Mouse (Mus musculus) liver, embryonic 12.5 days (tissue): ENCODE results near the gene St3gal3. TPM values are rescaled to one million over a fixed set of nuclear protein-coding genes. Genes with fewer than 3 reads are reported as not detected.

ENCODE experiments used
- ATAC-seq: fragments of 200-750 bp; cut with Nextera tagmentation; 2 replicates; pipeline ENCODE4 v1.8.0; 2017; ENCODE audit warnings: moderate number of reproducible peaks, mild to moderate bottlenecking, moderate library complexity
- H3K27ac ChIP-seq: fragments of 300-500 bp; sonication (generic); 2 replicates; pipeline ENCODE4 v1.5.1; 2016; ENCODE audit warnings: mild to moderate bottlenecking
- H3K27me3 ChIP-seq: fragments of 300-500 bp; sonication (generic); replicated peaks from 2 replicates; pipeline ENCODE4 v1.6.1; 2016; ENCODE audit warnings: mild to moderate bottlenecking, moderate library complexity
- H3K36me3 ChIP-seq: fragments of 300-500 bp; sonication (generic); 2 replicates; pipeline ENCODE4 v1.6.1; 2016; ENCODE audit warnings: mild to moderate bottlenecking, moderate library complexity
- H3K4me1 ChIP-seq: fragments of 300-500 bp; sonication (generic); 2 replicates; pipeline ENCODE4 v1.6.1; 2016
- H3K4me2 ChIP-seq: fragments of 300-500 bp; sonication (generic); 2 replicates; pipeline ENCODE4 v1.6.1; 2016; ENCODE audit warnings: mild to moderate bottlenecking, moderate library complexity
- H3K4me3 ChIP-seq: fragments of 300-500 bp; sonication (generic); 2 replicates; pipeline ENCODE4 v1.5.1; 2016; ENCODE audit warnings: mild to moderate bottlenecking, moderate library complexity
- H3K9ac ChIP-seq: fragments of 300-500 bp; sonication (generic); 2 replicates; pipeline ENCODE4 v1.6.1; 2016; ENCODE audit warnings: mild to moderate bottlenecking, moderate library complexity
- H3K9me3 ChIP-seq: fragments of 300-500 bp; sonication (generic); replicated peaks from 2 replicates; pipeline ENCODE4 v1.6.1; 2016; ENCODE audit warnings: mild to moderate bottlenecking, moderate library complexity
- WGBS: fragments of 180-500 bp; shearing (Covaris S2); methylation state at CpG from one replicate; pipeline ENCODE4 v1.1.7; 2016; ENCODE audit not compliant: insufficient replicate concordance; 5-methylcytosine and 5-hydroxymethylcytosine counted together
- polyA plus RNA-seq: library from polyadenylated mRNA; unstranded; fragments of >200 nt; fragmentation: Nextera tagmentation; extraction: Ambion mirVana; gene quantifications from 2 replicates; pipeline ENCODE4 v1.2.1, GENCODE M21; 2016

The St3gal3 gene
- polyA plus RNA-seq, 1 experiment from 2014 or later: 2.9 TPM

- peak; percentile 55; the same call in 1 of the 2 replicates for ATAC-seq
- 57% methylated on average over 9 of the region's 9 CpGs for WGBS
- Histone ChIP-seq H3K4me1 (peaks cover 29% of the 10 kb centered on the region), H3K36me3 (no peaks in the 10 kb centered on the region), H3K4me3 (no peak overlapping the region), H3K27me3 (no peaks in the 10 kb centered on the region), H3K4me2 (no peak overlapping the region), H3K27ac (peak overlapping the region; percentile 17; the same call in 1 of the 2 replicates), H3K9me3 (no peaks in the 10 kb centered on the region), H3K9ac (peak overlapping the region; percentile 1; the same call in 1 of the 2 replicates)
Observed at GRCm38 (mm10) chr4:118061809-118062463, 72.8 kb downstream of the St3gal3 start.

GRCm38 (mm10) chr4:118060915-118061530 lies 73.7 kb downstream of the St3gal3 start:
- H3K27me3 ChIP-seq: no peaks in the 10 kb centered on the region
- H3K9me3 ChIP-seq: no peaks in the 10 kb centered on the region
- H3K9ac ChIP-seq: no peak overlapping the region
- 79% methylated on average over 13 of the region's 13 CpGs for WGBS
- ATAC-seq: no peak
- H3K4me2 ChIP-seq: no peak overlapping the region
- H3K4me3 ChIP-seq: no peak overlapping the region
- no peak overlapping the region for H3K27ac ChIP-seq
- H3K36me3 ChIP-seq: no peaks in the 10 kb centered on the region
- peaks cover 29% of the 10 kb centered on the region for H3K4me1 ChIP-seq

GRCm38 (mm10) chr4:118059816-118060475 lies 74.8 kb downstream of the St3gal3 start:
- peaks cover 29% of the 10 kb centered on the region for H3K4me1 ChIP-seq
- H3K4me2 ChIP-seq: no peak overlapping the region
- H3K9me3 ChIP-seq: no peaks in the 10 kb centered on the region
- H3K27ac ChIP-seq: no peak overlapping the region
- no peaks in the 10 kb centered on the region for H3K27me3 ChIP-seq
- H3K4me3 ChIP-seq: no peak overlapping the region
- no peaks in the 10 kb centered on the region for H3K36me3 ChIP-seq
- WGBS: 62% methylated on average over 11 of the region's 11 CpGs
- ATAC-seq: no peak
- H3K9ac ChIP-seq: no peak overlapping the region

GRCm38 (mm10) chr4:118058116-118058677 lies 76.5 kb downstream of the St3gal3 start:
- WGBS: 76% methylated on average over 12 of the region's 12 CpGs
- ATAC-seq: no peak
- Histone ChIP-seq H3K27me3 (no peaks in the 10 kb centered on the region), H3K4me2 (no peak overlapping the region), H3K27ac (no peak overlapping the region), H3K36me3 (no peaks in the 10 kb centered on the region), H3K4me1 (peaks cover 29% of the 10 kb centered on the region), H3K9me3 (no peaks in the 10 kb centered on the region), H3K4me3 (no peak overlapping the region), H3K9ac (no peak overlapping the region)

- no peak for ATAC-seq
- Histone ChIP-seq H3K27me3 (no peaks in the 10 kb centered on the region), H3K4me3 (no peak overlapping the region), H3K36me3 (no peaks in the 10 kb centered on the region), H3K27ac (no peak overlapping the region), H3K4me2 (no peak overlapping the region), H3K9ac (no peak overlapping the region), H3K4me1 (peaks cover 20% of the 10 kb centered on the region), H3K9me3 (no peaks in the 10 kb centered on the region)
- 66% methylated on average over 2 of the region's 2 CpGs for WGBS
Observed at GRCm38 (mm10) chr4:118057076-118057475, 77.6 kb downstream of the St3gal3 start.

GRCm38 (mm10) chr4:118054615-118055014 lies 80.1 kb downstream of the St3gal3 start:
- Histone ChIP-seq H3K9me3 (no peaks in the 10 kb centered on the region), H3K4me2 (no peak overlapping the region), H3K36me3 (no peaks in the 10 kb centered on the region), H3K27ac (no peak overlapping the region), H3K27me3 (no peaks in the 10 kb centered on the region), H3K9ac (no peak overlapping the region), H3K4me1 (no peaks in the 10 kb centered on the region; the same call in 1 of the 2 replicates), H3K4me3 (no peak overlapping the region)
- WGBS: 76% methylated on average over 8 of the region's 8 CpGs
- ATAC-seq: no peak

- H3K27me3 ChIP-seq: no peaks in the 10 kb centered on the region
- H3K4me3 ChIP-seq: no peak overlapping the region
- no peak overlapping the region for H3K27ac ChIP-seq
- H3K4me2 ChIP-seq: no peak overlapping the region
- no peaks in the 10 kb centered on the region for H3K9me3 ChIP-seq
- ATAC-seq: 0 out of 2 replicates have a peak, but pooled peaks have one; percentile 18
- H3K36me3 ChIP-seq: no peaks in the 10 kb centered on the region
- 82% methylated on average over 6 of the region's 6 CpGs for WGBS
- H3K4me1 ChIP-seq: no peaks in the 10 kb centered on the region; the same call in 1 of the 2 replicates
- no peak overlapping the region for H3K9ac ChIP-seq
Observed at GRCm38 (mm10) chr4:118053904-118054303, 80.8 kb downstream of the St3gal3 start.

- H3K27ac ChIP-seq: 0 out of 2 replicates have a peak overlapping the region, but pooled peaks have one; percentile 12
- no peak overlapping the region for H3K9ac ChIP-seq
- H3K4me1 ChIP-seq: no peaks in the 10 kb centered on the region; the same call in 1 of the 2 replicates
- H3K9me3 ChIP-seq: no peaks in the 10 kb centered on the region
- H3K36me3 ChIP-seq: no peaks in the 10 kb centered on the region
- 55% methylated on average over 12 of the region's 12 CpGs for WGBS
- ATAC-seq: peak; percentile 47; the same call in 1 of the 2 replicates
- H3K4me3 ChIP-seq: no peak overlapping the region
- no peaks in the 10 kb centered on the region for H3K27me3 ChIP-seq
- no peak overlapping the region for H3K4me2 ChIP-seq
Observed at GRCm38 (mm10) chr4:118049606-118050302, 85.0 kb downstream of the St3gal3 start.

- no peaks in the 10 kb centered on the region for H3K36me3 ChIP-seq
- ATAC-seq: no peak
- no peak overlapping the region for H3K4me2 ChIP-seq
- H3K27me3 ChIP-seq: no peaks in the 10 kb centered on the region
- peaks cover 11% of the 10 kb centered on the region for H3K4me1 ChIP-seq
- H3K27ac ChIP-seq: no peak overlapping the region
- no peaks in the 10 kb centered on the region for H3K9me3 ChIP-seq
- WGBS: 66% methylated on average over 9 of the region's 9 CpGs
- H3K9ac ChIP-seq: no peak overlapping the region
- H3K4me3 ChIP-seq: no peak overlapping the region
Observed at GRCm38 (mm10) chr4:118044510-118044909, 90.2 kb downstream of the St3gal3 start.

- Histone ChIP-seq H3K9me3 (no peaks in the 10 kb centered on the region), H3K4me1 (peaks cover 11% of the 10 kb centered on the region), H3K9ac (no peak overlapping the region), H3K36me3 (no peaks in the 10 kb centered on the region), H3K27ac (0 out of 2 replicates have a peak overlapping the region, but pooled peaks have one; percentile 14), H3K4me2 (no peak overlapping the region), H3K27me3 (no peaks in the 10 kb centered on the region), H3K4me3 (no peak overlapping the region)
- 0 out of 2 replicates have a peak, but pooled peaks have one; percentile 10 for ATAC-seq
- 63% methylated on average over 8 of the region's 8 CpGs for WGBS
Observed at GRCm38 (mm10) chr4:118043331-118044002, 91.2 kb downstream of the St3gal3 start.

- 72% methylated on average over 7 of the region's 7 CpGs for WGBS
- Histone ChIP-seq H3K4me1 (peaks cover 11% of the 10 kb centered on the region), H3K4me2 (no peak overlapping the region), H3K9me3 (no peaks in the 10 kb centered on the region), H3K9ac (no peak overlapping the region), H3K4me3 (no peak overlapping the region), H3K36me3 (no peaks in the 10 kb centered on the region), H3K27me3 (no peaks in the 10 kb centered on the region), H3K27ac (no peak overlapping the region)
- no peak for ATAC-seq
Observed at GRCm38 (mm10) chr4:118042671-118043320, 91.9 kb downstream of the St3gal3 start.
